Mouse (Mus musculus) intestine, embryonic 15.5 days (tissue): Measurements from ENCODE around the gene Lyrm9. TPM values are rescaled to one million over a fixed set of nuclear protein-coding genes. Genes with fewer than 3 reads are reported as not detected.
A peak's percentile ranks its signal among the peaks of the same experiment; 100 is the strongest.
"Not testable (repeated sequence)": the region's sequence is repeated elsewhere in the genome, so short reads cannot be mapped to it uniquely, and the experiment has no call there.

Experiments used
- ATAC-seq: fragments of 200-750 bp; cut with Nextera tagmentation; 2 replicates; pipeline ENCODE4 v1.8.0; 2017; ENCODE audit warnings: moderate TSS enrichment, moderate library complexity
- H3K27ac ChIP-seq: fragments of 300-500 bp; sonication (generic); 2 replicates; pipeline ENCODE4 v1.5.1; 2015; ENCODE audit warnings: mild to moderate bottlenecking, inconsistent platforms
- H3K27me3 ChIP-seq: fragments of 300-500 bp; sonication (generic); replicated peaks from 2 replicates; pipeline ENCODE4 v1.6.1; 2015; ENCODE audit warnings: inconsistent platforms
- H3K36me3 ChIP-seq: fragments of 300-500 bp; sonication (generic); 2 replicates; pipeline ENCODE4 v1.6.1; 2015; ENCODE audit warnings: inconsistent platforms
- H3K4me1 ChIP-seq: fragments of 300-500 bp; sonication (generic); replicated peaks from 2 replicates; pipeline ENCODE4 v1.6.1; 2015; ENCODE audit warnings: inconsistent platforms
- H3K4me2 ChIP-seq: fragments of 300-500 bp; sonication (generic); replicated peaks from 2 replicates; pipeline ENCODE4 v1.6.1; 2015; ENCODE audit warnings: mild to moderate bottlenecking, inconsistent platforms
- H3K4me3 ChIP-seq: fragments of 300-500 bp; sonication (generic); replicated peaks from 2 replicates; pipeline ENCODE4 v1.5.1; 2015; ENCODE audit warnings: inconsistent platforms
- H3K9ac ChIP-seq: fragments of 300-500 bp; sonication (generic); 2 replicates; pipeline ENCODE4 v1.6.1; 2015; ENCODE audit warnings: inconsistent platforms
- H3K9me3 ChIP-seq: fragments of 300-500 bp; sonication (generic); 2 replicates; pipeline ENCODE4 v1.6.1; 2016; ENCODE audit warnings: inconsistent platforms
- WGBS: fragments of 180-500 bp; shearing (Covaris S2); methylation state at CpG from one replicate; pipeline ENCODE4 v1.1.7; 2015; 5-methylcytosine and 5-hydroxymethylcytosine counted together
- polyA plus RNA-seq: library from polyadenylated mRNA; unstranded; fragments of >200 nt; fragmentation: Nextera tagmentation; extraction: Ambion mirVana; gene quantifications from 2 replicates; pipeline ENCODE4 v1.2.1, GENCODE M21; 2015

Lyrm9 gene
- polyA plus RNA-seq, 1 experiment from 2014 or later, result 17.9 TPM

DNA sequence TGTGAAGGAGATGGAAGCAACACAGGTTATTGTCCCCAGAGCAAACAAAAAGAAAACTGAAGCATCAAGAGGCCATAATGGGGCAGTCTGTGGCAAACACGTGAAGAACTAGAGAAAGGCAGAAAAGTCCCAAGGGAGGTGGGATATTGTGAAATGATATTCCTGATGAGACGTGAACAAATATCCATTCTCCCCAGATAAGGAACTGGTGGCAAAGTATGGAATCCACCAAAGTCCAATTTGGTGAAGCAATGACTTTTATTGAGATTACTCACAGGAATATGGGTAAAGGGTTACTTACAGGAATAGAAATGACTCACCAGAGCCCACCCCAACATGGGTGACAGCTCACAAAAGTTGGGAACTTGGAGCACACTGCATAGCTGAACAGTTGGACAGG is 38.9 kb downstream of the Lyrm9 start:
- Histone ChIP-seq H3K4me2 (no peak overlapping the region), H3K9me3 (no peaks in the 10 kb centered on the region), H3K27me3 (no peaks in the 10 kb centered on the region), H3K4me1 (no peaks in the 10 kb centered on the region), H3K4me3 (no peak overlapping the region), H3K36me3 (no peaks in the 10 kb centered on the region), H3K9ac (no peak overlapping the region), H3K27ac (no peak overlapping the region)
- ATAC-seq, result 0 out of 2 replicates have a peak, but pooled peaks have one; percentile 45
- 72% methylated on average over 2 of the region's 2 CpGs for WGBS

- WGBS, result 76% methylated on average over 3 of the region's 3 CpGs
- ATAC-seq, result no peak
Observed at GRCm38 (mm10) chr11:78866486-78866885, 40.1 kb downstream of the Lyrm9 start.

DNA sequence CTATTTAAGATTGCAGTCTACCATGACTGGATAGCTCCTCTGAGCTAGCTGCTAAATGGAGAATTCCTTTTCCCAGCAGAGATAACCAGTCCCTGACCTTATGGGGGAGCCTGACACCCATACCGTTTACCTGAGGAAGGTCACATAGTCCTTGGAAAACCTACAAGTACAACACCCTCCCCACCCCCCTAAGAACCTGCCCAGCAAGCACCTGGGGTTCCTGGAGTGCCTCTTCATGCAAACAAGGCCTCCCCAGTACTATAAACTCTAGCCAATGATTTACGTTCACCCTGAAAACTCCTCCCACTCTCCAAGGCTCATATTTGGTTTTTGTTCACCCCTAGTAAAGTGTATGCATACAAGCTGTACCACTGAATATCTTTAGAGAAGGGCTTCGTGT is 41.3 kb downstream of the Lyrm9 start:
- Histone ChIP-seq H3K36me3 (no peaks in the 10 kb centered on the region), H3K4me1 (0 out of 2 replicates have a peak, but pooled peaks cover 3% of the 10 kb centered on the region), H3K27ac (no peak overlapping the region), H3K27me3 (no peaks in the 10 kb centered on the region), H3K4me2 (no peak overlapping the region), H3K9me3 (no peaks in the 10 kb centered on the region), H3K4me3 (no peak overlapping the region), H3K9ac (no peak overlapping the region)
- peak; percentile 60; the same call in 1 of the 2 replicates for ATAC-seq
- 41% methylated on average over 3 of the region's 3 CpGs for WGBS

More at GRCm38 (mm10) chr11:78866486-78866885, 40.1 kb downstream of the Lyrm9 start:
- no peak overlapping the region for H3K4me3 ChIP-seq
- no peaks in the 10 kb centered on the region for H3K4me1 ChIP-seq
- no peaks in the 10 kb centered on the region for H3K36me3 ChIP-seq
- no peaks in the 10 kb centered on the region for H3K9me3 ChIP-seq
- no peak overlapping the region for H3K27ac ChIP-seq
- H3K9ac ChIP-seq, result no peak overlapping the region
- H3K27me3 ChIP-seq, result no peaks in the 10 kb centered on the region
- H3K4me2 ChIP-seq, result no peak overlapping the region

DNA sequence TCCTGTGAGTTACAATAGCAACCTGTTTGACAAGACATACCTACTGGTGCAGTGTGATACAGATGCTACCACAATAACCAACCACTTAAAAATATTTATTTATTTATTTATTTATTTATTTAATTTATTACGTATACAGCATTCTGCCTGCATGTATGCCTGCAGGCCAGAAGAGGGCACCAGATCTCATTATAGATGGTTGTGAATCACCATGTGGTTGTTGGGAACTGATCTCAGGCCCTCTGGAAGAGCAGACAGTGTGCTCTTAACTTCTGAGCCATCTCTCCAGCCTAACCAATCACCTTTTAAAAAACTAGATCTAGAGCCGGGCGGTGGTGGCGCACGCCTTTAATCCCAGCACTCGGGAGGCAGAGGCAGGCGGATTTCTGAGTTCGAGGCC is 42.8 kb downstream of the Lyrm9 start:
- not testable (repeated sequence) for H3K4me2 ChIP-seq, H3K9me3 ChIP-seq, H3K27me3 ChIP-seq, ATAC-seq, H3K36me3 ChIP-seq, H3K27ac ChIP-seq, H3K4me1 ChIP-seq, H3K4me3 ChIP-seq, H3K9ac ChIP-seq
- WGBS, result 96% methylated on average over 8 of the region's 8 CpGs

- Histone ChIP-seq H3K36me3 (no peaks in the 10 kb centered on the region), H3K27me3 (no peaks in the 10 kb centered on the region), H3K4me3 (no peak overlapping the region), H3K9ac (no peak overlapping the region), H3K4me2 (no peak overlapping the region), H3K27ac (no peak overlapping the region), H3K4me1 (0 out of 2 replicates have a peak, but pooled peaks cover 6% of the 10 kb centered on the region), H3K9me3 (no peaks in the 10 kb centered on the region)
- 84% methylated on average over 4 of the region's 4 CpGs for WGBS
- ATAC-seq, result peak; percentile 44; the same call in 1 of the 2 replicates
Observed at GRCm38 (mm10) chr11:78870891-78871290, 44.5 kb downstream of the Lyrm9 start.

- 42% methylated on average over 2 of the region's 2 CpGs for WGBS
- H3K27me3 ChIP-seq, result no peaks in the 10 kb centered on the region
- ATAC-seq, result no peak
- no peaks in the 10 kb centered on the region for H3K9me3 ChIP-seq
- H3K4me3 ChIP-seq, result no peak overlapping the region
- no peak overlapping the region for H3K9ac ChIP-seq
- no peak overlapping the region for H3K27ac ChIP-seq
- H3K36me3 ChIP-seq, result no peaks in the 10 kb centered on the region
- H3K4me2 ChIP-seq, result no peak overlapping the region
- H3K4me1 ChIP-seq, result 0 out of 2 replicates have a peak, but pooled peaks cover 7% of the 10 kb centered on the region
Observed at GRCm38 (mm10) chr11:78872782-78873181, 46.4 kb downstream of the Lyrm9 start.

DNA sequence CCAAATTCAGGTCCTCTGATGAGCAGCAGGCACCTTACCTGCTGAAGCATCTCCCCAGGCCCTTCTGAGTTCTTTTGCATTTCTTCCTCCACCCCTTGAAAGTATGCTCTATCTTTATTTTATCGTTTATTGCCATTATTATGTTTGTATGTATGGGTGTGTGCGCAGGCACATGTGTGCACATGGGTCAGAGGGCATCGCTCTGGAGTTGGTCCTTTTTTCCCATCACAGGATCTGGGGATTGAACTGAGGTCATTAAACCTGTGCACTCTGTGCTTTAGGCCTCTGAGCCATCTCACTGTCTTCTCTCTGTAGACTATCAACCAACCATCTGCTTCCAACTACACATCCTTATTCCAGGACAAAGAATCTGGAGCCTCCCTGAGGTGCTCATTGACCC is 53.3 kb downstream of the Lyrm9 start:
- 66% methylated on average over 3 of the region's 3 CpGs for WGBS
- 0 out of 2 replicates have a peak, but pooled peaks cover 4% of the 10 kb centered on the region for H3K4me1 ChIP-seq
- peak; percentile 81 for ATAC-seq

GRCm38 (mm10) chr11:78886693-78887092 is 60.3 kb downstream of the Lyrm9 start:
- Histone ChIP-seq H3K4me1 (no peaks in the 10 kb centered on the region), H3K27ac (no peak overlapping the region), H3K9me3 (no peaks in the 10 kb centered on the region), H3K4me3 (no peak overlapping the region), H3K9ac (no peak overlapping the region), H3K36me3 (no peaks in the 10 kb centered on the region), H3K4me2 (no peak overlapping the region), H3K27me3 (no peaks in the 10 kb centered on the region)
- 100% methylated on average over 1 of the region's 1 CpGs for WGBS
- ATAC-seq, result no peak

More for the DNA sequence above, 53.3 kb downstream of the Lyrm9 start:
- Histone ChIP-seq H3K4me3 (no peak overlapping the region), H3K36me3 (no peaks in the 10 kb centered on the region), H3K9me3 (no peaks in the 10 kb centered on the region), H3K9ac (no peak overlapping the region), H3K27me3 (no peaks in the 10 kb centered on the region), H3K4me2 (no peak overlapping the region), H3K27ac (no peak overlapping the region)

DNA sequence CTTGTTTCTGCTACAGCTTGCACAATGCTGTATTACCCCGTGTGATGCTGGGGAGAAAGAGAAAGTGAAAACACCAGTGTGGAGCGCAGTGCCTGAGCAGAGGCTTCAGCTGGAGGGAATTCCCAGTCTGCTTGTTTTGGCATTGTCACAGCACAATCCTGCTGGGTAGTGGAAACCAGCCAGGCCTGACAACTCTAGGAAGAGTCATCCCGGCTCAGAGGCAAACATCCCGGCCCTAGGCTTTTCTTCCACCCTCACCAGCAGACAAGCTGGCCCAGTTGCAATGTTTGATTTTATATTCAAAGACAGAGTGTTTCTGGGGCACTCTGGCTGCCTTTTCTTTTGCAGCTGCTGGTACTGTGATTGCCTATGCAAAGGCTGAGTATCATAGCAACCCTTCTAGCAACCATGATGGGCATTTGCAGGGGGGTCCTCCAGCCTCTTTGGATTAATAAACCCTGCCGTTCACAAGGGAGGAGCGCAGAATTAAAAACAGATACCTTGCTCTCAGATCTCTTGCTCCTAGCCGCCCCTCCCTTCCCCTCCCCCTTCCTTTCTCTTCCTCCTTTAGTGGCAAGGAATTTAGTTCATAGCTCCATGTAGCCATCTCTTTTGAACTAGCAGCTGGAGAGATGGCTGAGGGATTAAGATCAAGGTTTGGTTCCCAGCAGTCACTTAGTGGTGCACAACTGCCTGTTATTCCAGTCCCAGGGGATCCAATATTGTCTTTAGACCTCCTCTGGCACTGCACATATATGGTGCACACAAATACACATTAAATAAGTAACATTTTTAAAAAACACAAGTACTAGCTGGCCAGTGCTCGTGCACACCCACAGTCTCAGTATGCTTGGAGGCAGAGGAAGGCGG is 61.0 kb downstream of the Lyrm9 start:
- 47% methylated on average over 9 of the region's 9 CpGs for WGBS
- H3K9ac ChIP-seq, result no peak overlapping the region
- H3K4me2 ChIP-seq, result no peak overlapping the region
- H3K4me1 ChIP-seq, result no peaks in the 10 kb centered on the region
- no peaks in the 10 kb centered on the region for H3K36me3 ChIP-seq
- no peak overlapping the region for H3K4me3 ChIP-seq
- H3K9me3 ChIP-seq, result no peaks in the 10 kb centered on the region
- H3K27me3 ChIP-seq, result no peaks in the 10 kb centered on the region
- no peak for ATAC-seq
- H3K27ac ChIP-seq, result no peak overlapping the region

GRCm38 (mm10) chr11:78889156-78889555 is 62.8 kb downstream of the Lyrm9 start:
- no peaks in the 10 kb centered on the region for H3K27me3 ChIP-seq
- H3K27ac ChIP-seq, result no peak overlapping the region
- no peak overlapping the region for H3K4me2 ChIP-seq
- H3K4me3 ChIP-seq, result no peak overlapping the region
- H3K9ac ChIP-seq, result no peak overlapping the region
- WGBS, result 85% methylated on average over 4 of the region's 4 CpGs
- H3K9me3 ChIP-seq, result no peaks in the 10 kb centered on the region
- H3K36me3 ChIP-seq, result no peaks in the 10 kb centered on the region
- ATAC-seq, result no peak
- no peaks in the 10 kb centered on the region for H3K4me1 ChIP-seq
